Mouse (Mus musculus) spleen, adult 10 weeks (tissue): ENCODE measurements around the gene Tmem182. TPM values are rescaled to one million over a fixed set of nuclear protein-coding genes. Genes with fewer than 3 reads are reported as not detected.

Experiments used
- polyA plus RNA-seq: library from polyadenylated mRNA; stranded (reverse); fragments of 350-450 nt; fragmentation: Illumina TruSeq; extraction: RNeasy Lipid Tissue Mini Kit (QIAGEN cat#74804); gene quantifications from one replicate; pipeline ENCODE4 v1.2.3, GENCODE M21; 2015; ENCODE audit warnings: low replicate concordance; ENCODE audit not compliant: insufficient read depth

The Tmem182 gene
- not detected for polyA plus RNA-seq

DNA sequence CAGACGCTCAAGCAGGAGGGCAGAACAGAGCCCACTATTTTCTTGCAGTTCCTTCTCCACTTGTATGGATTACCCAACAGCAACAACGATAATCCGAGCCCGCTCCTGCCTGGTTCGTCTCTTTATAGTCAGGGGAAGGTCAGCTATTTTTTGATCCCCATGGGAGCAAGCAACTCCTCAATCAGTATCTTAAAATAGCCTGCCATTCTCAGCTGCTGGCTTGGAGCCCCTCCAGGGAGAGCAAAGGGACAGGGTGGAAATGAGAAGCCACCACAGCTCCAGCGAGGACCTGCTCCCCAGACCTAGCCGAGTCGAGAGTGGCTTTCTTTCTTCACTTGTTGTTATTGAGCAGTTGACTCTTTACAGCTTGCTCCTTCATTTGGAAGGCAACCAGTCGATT lies at the start of gene Tmem182:
Gene Tmem182, plus strand, starts transcription at position 251 of the 400 bp plus-strand sequence.

DNA sequence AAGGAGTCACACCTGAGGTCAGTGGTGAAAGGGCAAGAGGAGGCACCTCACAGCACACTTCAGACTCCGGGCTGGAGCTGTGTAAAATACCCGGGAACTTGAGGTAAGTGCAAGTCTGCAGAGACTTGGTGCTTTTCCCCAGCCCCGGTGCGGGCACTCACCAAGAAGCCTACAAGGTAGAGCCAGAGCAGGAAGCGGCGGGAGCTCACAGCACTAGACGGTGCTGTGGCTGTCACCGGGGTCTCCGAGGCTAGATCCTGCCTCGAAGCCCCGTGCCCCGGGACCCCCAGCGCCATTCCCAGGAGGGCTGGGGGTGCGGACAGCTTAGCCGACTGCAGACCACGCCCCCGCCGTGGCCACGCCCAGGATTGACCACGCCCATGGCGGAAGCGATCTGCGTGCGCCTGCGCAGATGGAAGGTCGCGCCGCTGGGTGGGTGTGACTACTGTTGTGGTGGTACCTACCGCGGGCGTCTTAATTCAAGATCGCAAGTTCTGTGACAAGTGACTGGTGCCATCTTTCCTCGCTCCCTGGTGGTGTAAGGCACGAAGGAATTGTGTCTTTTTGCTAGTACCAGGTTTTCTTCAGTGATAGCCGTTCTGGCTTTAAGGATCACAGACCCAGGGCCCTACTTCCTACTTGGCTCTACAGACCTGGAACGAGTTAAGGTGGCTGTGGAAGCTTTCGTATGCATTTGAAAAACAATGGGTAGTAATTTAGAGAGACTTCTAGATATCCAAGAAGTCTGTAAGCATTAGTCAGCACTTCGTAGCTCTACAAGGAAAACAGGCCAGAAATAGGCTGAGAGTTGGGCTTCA lies 14.9 kb upstream of the Tmem182 start, which contains the start of gene Mfsd9:
Gene Mfsd9, minus strand, starts transcription at position 364 of the 818 bp plus-strand sequence.

Other genes starting within 250 kb of the Tmem182 start
- gene Slc9a4, start 225.5 kb upstream of the Tmem182 start, polyA plus RNA-seq, result not detected
- gene Slc9a2, start 125.0 kb upstream of the Tmem182 start, polyA plus RNA-seq, result 0.10 TPM
- gene Mfsd9, start 14.9 kb upstream of the Tmem182 start, polyA plus RNA-seq, result 1.7 TPM